Mouse (Mus musculus) heart, postnatal 0 days (tissue): ENCODE results near the gene Smyd3.
A peak's percentile ranks its signal among the peaks of the same experiment; 100 is the strongest.

Experiments
- CTCF ChIP-seq: IDR thresholded peaks from 2 replicates; pipeline ENCODE4 v1.5.1; 2016; ENCODE audit warnings: antibody characterized with exemption, control low read depth, low read depth
- EP300 ChIP-seq: IDR thresholded peaks from 2 replicates; pipeline ENCODE4 v1.6.1; 2016; ENCODE audit warnings: antibody characterized with exemption, low read depth

DNA sequence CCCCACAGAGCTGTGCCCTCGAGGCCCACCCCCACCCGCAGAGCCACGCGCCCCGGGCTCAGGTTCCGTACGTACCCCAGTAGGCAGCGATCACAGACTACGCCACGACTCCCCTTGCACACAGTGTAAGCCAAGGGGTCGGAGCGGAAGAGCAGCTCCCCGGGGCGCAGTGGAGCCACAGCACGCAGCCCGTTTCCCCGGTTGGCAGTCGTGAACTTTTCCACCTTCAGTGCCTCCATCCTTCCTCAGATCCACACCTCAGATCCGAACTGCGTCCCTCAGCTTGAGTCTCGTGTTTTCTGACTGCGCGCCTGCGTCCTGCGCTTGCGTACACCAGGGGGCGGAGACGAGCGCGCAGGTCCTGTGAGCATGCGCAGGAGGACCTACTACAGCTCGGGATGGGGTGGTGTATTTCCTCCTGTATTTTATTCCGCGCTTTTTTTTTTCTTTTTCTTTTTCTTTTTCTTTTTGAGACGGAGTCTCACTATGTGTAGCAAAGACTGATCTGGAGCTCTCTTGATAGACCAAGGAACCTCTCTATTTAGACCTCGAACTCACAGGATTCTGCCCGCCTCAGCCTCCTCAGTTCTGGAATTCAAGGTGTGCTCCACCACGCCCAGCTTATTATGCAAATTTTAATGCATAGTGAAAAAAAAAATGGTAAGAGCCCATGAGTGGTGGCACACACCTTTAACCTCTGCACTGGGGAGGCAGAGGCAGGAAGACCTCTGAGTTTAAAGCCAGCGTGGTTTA, at the start of gene Smyd3:
- TF ChIP-seq CTCF (peak; percentile 78), EP300 (no peak)
